Mouse (Mus musculus): ENCODE measurements at regions not wholly inside any gene's neighbourhood (a gene's known extent, or its start where the extent isn't known, plus 50 kb on each side); places are given as distances from the start of the nearest gene placed in this dataset.
"Not testable (repeated sequence)": the region's sequence is repeated elsewhere in the genome, so short reads cannot be mapped to it uniquely, and the experiment has no call there.

- ChIA-PET POLR2A (no interaction called here), CTCF (no interaction called here)
Measured at GRCm38 (mm10) chr15:44851346-44852064, 4717.3 kb downstream of the 9330182O14Rik start.

GRCm38 (mm10) chr15:44857080-44857479 lies 4722.9 kb downstream of the 9330182O14Rik start:
- ChIA-PET POLR2A (no interaction called here), CTCF (no interaction called here)

GRCm38 (mm10) chr15:44859369-44859768 lies 4725.2 kb downstream of the 9330182O14Rik start:
- ChIA-PET POLR2A (no interaction called here), CTCF (no interaction called here)

- ChIA-PET POLR2A (no interaction called here), CTCF (no interaction called here)
Measured at GRCm38 (mm10) chr15:44860204-44860806, 4726.1 kb downstream of the 9330182O14Rik start.

- ChIA-PET CTCF (no interaction called here), POLR2A (no interaction called here)
Measured at GRCm38 (mm10) chr15:44868537-44868936, 4734.4 kb downstream of the 9330182O14Rik start.

- CTCF ChIA-PET: no interaction called here
Measured at GRCm38 (mm10) chr15:44869023-44869422, 4734.9 kb downstream of the 9330182O14Rik start.

GRCm38 (mm10) chr15:44869672-44870071 lies 4735.5 kb downstream of the 9330182O14Rik start:
- CTCF ChIA-PET: no interaction called here
- POLR2A ChIA-PET: no interaction called here

More at GRCm38 (mm10) chr15:44869023-44869422, 4734.9 kb downstream of the 9330182O14Rik start:
- POLR2A ChIA-PET: no interaction called here

- POLR2A ChIA-PET, CTCF ChIA-PET: not testable (repeated sequence)
Measured at GRCm38 (mm10) chr15:44870934-44871333, 4736.8 kb downstream of the 9330182O14Rik start.

- ChIA-PET POLR2A (no interaction called here), CTCF (no interaction called here)
Measured at GRCm38 (mm10) chr15:44882219-44882618, 4748.1 kb downstream of the 9330182O14Rik start.

GRCm38 (mm10) chr15:44891544-44891943 lies 4757.4 kb downstream of the 9330182O14Rik start:
- CTCF ChIA-PET: no interaction called here
- POLR2A ChIA-PET: no interaction called here

- ChIA-PET POLR2A (no interaction called here), CTCF (no interaction called here)
Measured at GRCm38 (mm10) chr15:44896220-44896619, 4762.1 kb downstream of the 9330182O14Rik start.

- ChIA-PET POLR2A (no interaction called here), CTCF (no interaction called here)
Measured at GRCm38 (mm10) chr15:44897572-44897971, 4763.4 kb downstream of the 9330182O14Rik start.

GRCm38 (mm10) chr15:44907133-44907532 lies 4773.0 kb downstream of the 9330182O14Rik start:
- ChIA-PET CTCF (no interaction called here), POLR2A (interaction anchor here in 1 of 4 experiments (0.7 kb wide), 1 partner anchor 159 kb away, joined by 4 read pairs; no protein-coding TSS in a partner anchor)

- CTCF ChIA-PET: no interaction called here
- POLR2A ChIA-PET: no interaction called here
Measured at GRCm38 (mm10) chr15:44913434-44913833, 4779.3 kb downstream of the 9330182O14Rik start.

GRCm38 (mm10) chr15:44915005-44915404 lies 4780.8 kb downstream of the 9330182O14Rik start:
- POLR2A ChIA-PET: no interaction called here
- CTCF ChIA-PET: no interaction called here

GRCm38 (mm10) chr15:44916479-44916878 lies 4782.3 kb downstream of the 9330182O14Rik start:
- CTCF ChIA-PET: no interaction called here
- POLR2A ChIA-PET: no interaction called here

GRCm38 (mm10) chr15:44924686-44925085 lies 4790.5 kb downstream of the 9330182O14Rik start:
- CTCF ChIA-PET: no interaction called here
- POLR2A ChIA-PET: no interaction called here

GRCm38 (mm10) chr15:44927058-44927457 lies 4792.9 kb downstream of the 9330182O14Rik start:
- POLR2A ChIA-PET: no interaction called here
- CTCF ChIA-PET: no interaction called here

GRCm38 (mm10) chr15:44948626-44949025 lies 4814.5 kb downstream of the 9330182O14Rik start:
- ChIA-PET CTCF (no interaction called here), POLR2A (no interaction called here)

GRCm38 (mm10) chr15:44950952-44951642 lies 4816.9 kb downstream of the 9330182O14Rik start:
- POLR2A ChIA-PET: no interaction called here
- CTCF ChIA-PET: no interaction called here
